Mouse (Mus musculus) kidney, embryonic 14.5 days (tissue): ENCODE measurements around the gene Fgfr4. TPM values are rescaled to one million over a fixed set of nuclear protein-coding genes. Genes with fewer than 3 reads are reported as not detected.
A peak's percentile ranks its signal among the peaks of the same experiment; 100 is the strongest.

Source experiments
- ATAC-seq: fragments of 200-750 bp; cut with Nextera tagmentation; 2 replicates; pipeline ENCODE4 v1.8.0; 2017; ENCODE audit warnings: moderate number of reproducible peaks, mild to moderate bottlenecking, moderate TSS enrichment, moderate library complexity; ENCODE audit not compliant: low FRiP score, low TSS enrichment
- H3K27ac ChIP-seq: fragments of 300-500 bp; sonication (generic); 2 replicates; pipeline ENCODE4 v1.5.1; 2014; ENCODE audit warnings: low read depth, mild to moderate bottlenecking, low read length, moderate library complexity, mixed read lengths
- H3K27me3 ChIP-seq: fragments of 300-500 bp; sonication (generic); 2 replicates; pipeline ENCODE4 v1.6.1; 2014; ENCODE audit warnings: mild to moderate bottlenecking, low read length; ENCODE audit not compliant: control insufficient read depth, insufficient read depth
- H3K36me3 ChIP-seq: fragments of 300-500 bp; sonication (generic); 2 replicates; pipeline ENCODE4 v1.6.1; 2014; ENCODE audit warnings: low read length, mixed read lengths; ENCODE audit not compliant: control insufficient read depth, insufficient read depth
- H3K4me1 ChIP-seq: fragments of 300-500 bp; sonication (generic); 2 replicates; pipeline ENCODE4 v1.6.1; 2014; ENCODE audit warnings: low read length, mixed read lengths; ENCODE audit not compliant: control insufficient read depth, insufficient read depth
- H3K4me2 ChIP-seq: fragments of 300-500 bp; sonication (generic); replicated peaks from 2 replicates; pipeline ENCODE4 v1.6.1; 2014; ENCODE audit warnings: low read depth, mild to moderate bottlenecking, low read length
- H3K4me3 ChIP-seq: fragments of 300-500 bp; sonication (generic); 2 replicates; pipeline ENCODE4 v1.5.1; 2014; ENCODE audit warnings: mild to moderate bottlenecking, low read length
- H3K9ac ChIP-seq: fragments of 300-500 bp; sonication (generic); 2 replicates; pipeline ENCODE4 v1.6.1; 2014; ENCODE audit warnings: low read depth, mild to moderate bottlenecking, low read length, moderate library complexity
- H3K9me3 ChIP-seq: fragments of 300-500 bp; sonication (generic); 2 replicates; pipeline ENCODE4 v1.6.1; 2016; ENCODE audit warnings: low read length; ENCODE audit not compliant: control insufficient read depth
- WGBS: fragments of 180-500 bp; shearing (Covaris S2); extraction: QIAGEN DNeasy Blood & Tissue Kit; methylation state at CpG from one replicate; pipeline ENCODE4 v1.1.7; 2014; 5-methylcytosine and 5-hydroxymethylcytosine counted together
- polyA plus RNA-seq: library from polyadenylated mRNA; unstranded; fragments of >200 nt; fragmentation: Nextera tagmentation; extraction: Ambion mirVana; gene quantifications from 2 replicates; pipeline ENCODE4 v1.2.1, GENCODE M21; 2014

The Fgfr4 gene
- polyA plus RNA-seq, 1 experiment from 2014 or later = 14.9 TPM

DNA sequence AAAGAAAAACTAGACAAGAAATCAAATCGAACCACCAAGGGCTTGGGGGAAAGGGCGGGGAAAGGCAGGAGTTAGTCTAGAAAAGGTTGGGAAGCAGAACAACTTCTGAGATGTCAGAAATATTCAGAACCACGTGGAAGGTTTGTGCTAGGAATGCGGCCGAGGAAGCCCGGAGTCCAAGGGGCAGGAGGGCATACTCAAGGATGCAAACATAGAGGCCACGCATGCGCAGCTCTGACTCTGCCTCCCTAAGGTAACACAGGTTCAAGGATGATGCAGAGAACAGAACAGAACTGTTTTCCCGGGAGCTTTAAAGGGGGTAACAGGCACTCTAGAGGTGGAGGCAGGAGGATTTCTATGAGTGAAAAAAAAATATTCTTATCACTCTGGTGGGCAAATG, 51.3 kb downstream of the Fgfr4 start:
- Histone ChIP-seq H3K27me3 (no peaks in the 10 kb centered on the region), H3K4me3 (no peak overlapping the region), H3K4me2 (no peak overlapping the region), H3K36me3 (no peaks in the 10 kb centered on the region), H3K9ac (no peak overlapping the region), H3K9me3 (no peaks in the 10 kb centered on the region), H3K27ac (no peak overlapping the region), H3K4me1 (no peaks in the 10 kb centered on the region)
- no peak for ATAC-seq
- WGBS = 74% methylated on average over 9 of the region's 9 CpGs

DNA sequence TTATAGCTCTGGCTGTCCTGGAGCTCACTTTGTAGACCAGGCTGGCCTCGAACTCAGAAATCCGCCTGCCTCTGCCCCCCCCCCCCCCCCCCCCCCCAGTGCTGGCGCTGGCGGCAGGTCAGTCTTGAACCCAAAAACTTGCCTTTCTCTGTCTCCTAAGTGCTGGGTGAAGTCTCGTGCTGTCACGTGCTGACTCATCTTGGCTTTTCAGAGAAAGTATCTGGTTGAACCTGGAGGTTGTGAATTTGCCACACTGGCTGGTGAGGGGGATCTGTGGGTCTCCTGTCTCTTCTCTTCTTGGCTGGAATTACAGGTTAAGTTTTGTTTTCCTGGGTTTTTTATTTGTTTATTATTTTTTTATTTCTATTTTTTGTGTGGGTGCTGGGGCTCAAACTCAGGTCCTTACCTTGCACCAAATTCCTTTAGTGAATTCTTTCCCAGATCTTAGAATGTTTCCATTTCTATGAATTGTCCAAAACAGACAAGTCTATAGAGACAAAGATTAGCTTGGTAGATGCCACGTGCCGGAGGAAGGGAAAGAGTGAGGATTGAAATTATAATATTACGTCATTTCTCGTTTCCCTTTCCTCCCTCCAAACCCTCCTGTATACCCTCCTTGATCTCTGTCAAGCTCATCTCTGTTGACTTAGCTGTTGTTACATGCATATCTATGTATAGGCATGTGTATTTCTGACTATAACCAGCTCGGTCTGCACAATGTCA, 52.4 kb downstream of the Fgfr4 start:
- Histone ChIP-seq H3K9ac (no peak overlapping the region), H3K36me3 (no peaks in the 10 kb centered on the region), H3K4me3 (no peak overlapping the region), H3K4me2 (no peak overlapping the region), H3K9me3 (no peaks in the 10 kb centered on the region), H3K27me3 (no peaks in the 10 kb centered on the region), H3K27ac (no peak overlapping the region), H3K4me1 (0 out of 2 replicates have a peak, but pooled peaks cover 2% of the 10 kb centered on the region)
- 84% methylated on average over 9 of the region's 11 CpGs for WGBS
- ATAC-seq = no peak

DNA sequence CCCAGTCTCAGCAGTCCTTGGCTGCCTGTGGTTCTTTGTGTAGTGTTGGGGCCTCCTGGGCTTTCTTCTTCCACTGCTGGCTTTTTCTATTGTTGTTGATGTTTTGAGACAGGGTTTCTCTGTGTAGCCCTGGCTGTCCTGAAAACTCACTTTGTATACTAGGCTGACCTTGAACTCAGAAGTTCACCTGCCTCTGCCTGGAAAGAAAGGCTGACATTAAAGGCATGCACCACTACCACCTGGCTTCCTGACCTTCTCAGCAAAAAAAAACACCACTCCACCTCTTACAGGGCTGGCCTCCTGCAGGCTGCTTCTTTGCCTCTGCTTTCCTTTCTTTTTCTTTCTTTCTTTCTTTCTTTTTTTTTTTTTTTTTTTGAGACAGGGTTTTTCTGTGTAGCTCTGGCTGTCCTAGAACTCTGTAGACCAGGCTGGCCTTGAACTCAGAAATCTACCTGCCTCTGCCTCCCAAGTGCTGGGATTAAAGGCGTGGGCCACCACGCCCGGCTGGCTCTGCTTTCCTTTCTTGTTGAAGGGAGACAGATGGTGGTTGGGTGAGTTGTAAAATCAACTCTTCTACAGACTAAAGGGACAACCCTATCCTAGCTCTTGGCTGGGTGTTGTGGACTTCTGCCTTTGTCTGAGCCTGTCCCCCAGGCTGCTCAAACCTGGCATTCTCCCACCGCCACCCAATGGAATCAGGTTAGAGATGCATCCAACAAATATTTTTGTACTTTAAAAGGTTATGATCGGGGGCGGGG, 53.2 kb downstream of the Fgfr4 start:
- no peaks in the 10 kb centered on the region for H3K9me3 ChIP-seq
- H3K27ac ChIP-seq = no peak overlapping the region
- H3K4me3 ChIP-seq = no peak overlapping the region
- WGBS = 88% methylated on average over 6 of the region's 6 CpGs
- no peak overlapping the region for H3K4me2 ChIP-seq
- ATAC-seq = no peak
- H3K36me3 ChIP-seq = no peaks in the 10 kb centered on the region
- no peaks in the 10 kb centered on the region for H3K27me3 ChIP-seq
- H3K4me1 ChIP-seq = peaks cover 4% of the 10 kb centered on the region; the same call in 1 of the 2 replicates
- no peak overlapping the region for H3K9ac ChIP-seq

DNA sequence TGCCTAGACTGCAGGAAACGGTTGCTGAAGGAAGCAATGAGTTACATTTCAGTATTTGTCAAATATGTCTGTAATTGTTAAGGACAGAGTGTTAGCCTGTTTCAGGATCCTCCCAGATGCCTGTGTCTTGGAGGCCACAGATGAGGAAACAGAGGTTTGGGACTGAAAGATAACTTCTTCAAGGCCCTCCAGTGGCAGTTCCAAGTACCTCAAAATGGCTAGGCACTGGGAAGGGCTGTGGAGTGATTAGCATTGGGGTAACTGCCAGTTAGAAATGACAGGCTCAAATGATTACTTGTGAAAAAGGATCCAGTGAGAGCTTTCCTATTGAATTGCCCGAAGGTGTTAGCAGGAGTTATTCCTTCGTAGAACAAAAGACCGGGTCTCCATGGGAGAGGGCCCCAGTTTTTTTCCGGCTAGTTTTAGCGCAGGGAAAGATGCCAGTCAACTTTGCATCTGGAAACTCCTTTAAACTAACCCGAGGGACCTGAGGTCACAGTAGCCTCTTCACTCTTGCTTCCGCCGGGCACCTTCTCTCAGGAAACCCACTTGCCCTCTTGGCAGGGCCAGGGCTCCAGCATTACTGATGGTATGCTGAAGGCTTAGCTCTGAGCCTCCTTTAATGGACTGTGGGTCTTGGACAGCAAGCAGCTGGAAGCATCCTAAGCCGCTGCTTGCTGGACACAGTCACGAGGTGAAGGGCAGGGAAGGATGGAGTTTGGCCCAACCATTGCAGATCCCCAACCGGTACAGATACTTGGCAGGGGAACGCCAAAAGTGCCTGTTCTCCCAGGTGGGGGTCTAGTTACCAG, 56.6 kb downstream of the Fgfr4 start:
- Histone ChIP-seq H3K9ac (no peak overlapping the region), H3K36me3 (peaks cover 8% of the 10 kb centered on the region; the same call in 1 of the 2 replicates), H3K27me3 (no peaks in the 10 kb centered on the region), H3K4me2 (no peak overlapping the region; the same call in 1 of the 2 replicates), H3K9me3 (no peaks in the 10 kb centered on the region), H3K27ac (no peak overlapping the region), H3K4me1 (peaks cover 18% of the 10 kb centered on the region), H3K4me3 (no peak overlapping the region)
- no peak for ATAC-seq
- WGBS = 70% methylated on average over 13 of the region's 13 CpGs

DNA sequence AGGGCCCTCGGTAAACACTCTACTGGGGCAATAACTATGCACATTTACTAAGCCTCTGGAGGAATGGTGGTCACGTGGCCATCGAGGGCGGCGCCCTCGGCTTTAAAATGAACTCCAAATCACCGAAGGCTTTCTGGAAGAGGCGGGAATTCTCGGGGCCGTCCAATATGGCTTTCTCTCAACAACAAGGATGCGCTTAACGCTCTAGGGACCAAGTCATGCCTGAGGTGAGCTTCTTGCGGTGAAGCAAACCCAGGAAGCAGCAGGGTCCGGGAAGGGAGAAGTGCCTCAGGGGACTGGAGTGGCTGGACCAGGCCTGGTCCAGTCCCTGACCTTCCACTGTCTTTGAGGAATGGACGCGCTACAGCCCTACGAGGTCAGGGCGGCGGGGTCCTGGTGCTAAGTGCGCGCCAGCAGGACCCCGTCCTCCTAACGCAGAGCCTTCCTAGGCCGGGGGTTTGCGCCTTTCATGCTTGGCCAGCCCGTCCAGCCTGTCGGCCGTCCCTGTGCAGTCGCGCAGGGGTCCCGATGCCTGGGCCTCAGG, 57.3 kb downstream of the Fgfr4 start, which contains the start of gene Nsd1:
Gene Nsd1 (plus strand): TSS at position 134 of the 544 bp plus-strand sequence.
- ATAC-seq = peak; percentile 20
- peak within 1 kb of the TSS; percentile 67 for H3K4me2 ChIP-seq
- H3K4me3 ChIP-seq = peak within 1 kb of the TSS; percentile 88
- WGBS = 23% methylated on average over 31 of the region's 31 CpGs
- H3K27me3 ChIP-seq = no peaks in the 10 kb centered on the region
- peaks cover 15% of the 10 kb centered on the region for H3K36me3 ChIP-seq
- peak within 1 kb of the TSS; percentile 97 for H3K9ac ChIP-seq
- H3K4me1 ChIP-seq = peaks cover 25% of the 10 kb centered on the region
- H3K27ac ChIP-seq = peak within 1 kb of the TSS; percentile 99
- H3K9me3 ChIP-seq = no peaks in the 10 kb centered on the region

DNA sequence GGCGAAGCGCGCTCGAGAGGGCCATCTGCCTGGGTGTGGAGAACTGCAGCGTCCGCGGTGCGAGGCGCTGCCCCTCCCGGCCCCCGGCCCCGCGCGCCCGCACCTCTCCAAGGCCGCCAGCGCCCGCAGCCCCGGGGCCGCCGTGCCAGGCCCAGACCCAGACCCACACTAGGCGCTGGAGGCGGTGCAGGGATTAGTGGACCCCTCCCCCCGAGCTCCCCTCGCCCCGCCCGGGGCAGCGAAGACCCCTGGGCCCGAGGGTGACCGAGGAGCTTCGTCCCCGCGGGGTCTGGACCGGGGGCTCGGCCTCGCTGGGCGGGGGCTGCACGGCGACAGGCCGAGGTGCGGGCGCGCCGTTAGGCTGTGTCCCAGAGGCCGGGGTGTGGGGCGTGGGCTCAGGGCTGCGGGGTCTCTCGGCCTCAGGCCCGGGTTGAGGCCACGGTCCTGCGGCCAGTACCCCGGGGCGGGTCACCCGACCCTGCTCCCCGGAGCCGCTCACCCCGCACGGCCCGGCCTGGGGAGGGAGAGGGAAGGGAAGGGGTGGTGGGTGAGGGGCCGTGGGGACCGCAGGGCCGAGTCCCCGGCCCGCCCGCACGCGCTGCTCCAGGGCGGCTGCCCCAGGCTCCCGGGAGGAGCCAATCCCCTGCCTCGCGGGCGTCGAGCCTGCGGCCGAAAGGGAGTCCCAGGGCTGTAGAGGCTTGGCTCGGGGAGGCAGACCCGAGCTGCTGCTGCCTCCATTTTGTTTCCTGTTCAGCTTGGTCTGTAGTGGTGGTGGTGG, 57.9 kb downstream of the Fgfr4 start:
- peak; percentile 48 for ATAC-seq
- Histone ChIP-seq H3K4me3 (peak overlapping the region; percentile 88), H3K9me3 (no peaks in the 10 kb centered on the region), H3K9ac (peak overlapping the region; percentile 97), H3K4me2 (peak overlapping the region; percentile 67), H3K36me3 (peaks cover 21% of the 10 kb centered on the region), H3K27me3 (no peaks in the 10 kb centered on the region), H3K27ac (peak overlapping the region; percentile 99), H3K4me1 (peaks cover 28% of the 10 kb centered on the region)
- under 1% methylated on average over 63 of the region's 77 CpGs for WGBS

DNA sequence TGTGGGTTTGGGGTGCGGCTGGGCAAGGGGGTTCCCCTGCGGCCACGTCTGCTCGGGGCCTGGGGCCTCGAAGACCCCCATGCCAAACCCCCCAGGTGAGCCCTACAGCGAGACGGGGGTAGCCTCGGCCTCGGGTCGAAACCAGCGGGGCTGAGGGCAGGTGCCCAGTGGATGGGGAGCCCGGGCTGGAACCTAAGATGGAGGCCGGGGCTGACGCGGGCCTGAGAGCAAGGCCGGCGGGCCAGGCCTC, 58.5 kb downstream of the Fgfr4 start:
- under 1% methylated on average over 17 of the region's 17 CpGs for WGBS
- Histone ChIP-seq H3K4me3 (peak overlapping the region; percentile 88), H3K4me2 (peak overlapping the region; percentile 67), H3K27ac (peak overlapping the region; percentile 99), H3K27me3 (no peaks in the 10 kb centered on the region), H3K4me1 (peaks cover 32% of the 10 kb centered on the region), H3K9me3 (no peaks in the 10 kb centered on the region), H3K9ac (peak overlapping the region; percentile 97), H3K36me3 (peaks cover 27% of the 10 kb centered on the region)
- ATAC-seq = peak; percentile 66

DNA sequence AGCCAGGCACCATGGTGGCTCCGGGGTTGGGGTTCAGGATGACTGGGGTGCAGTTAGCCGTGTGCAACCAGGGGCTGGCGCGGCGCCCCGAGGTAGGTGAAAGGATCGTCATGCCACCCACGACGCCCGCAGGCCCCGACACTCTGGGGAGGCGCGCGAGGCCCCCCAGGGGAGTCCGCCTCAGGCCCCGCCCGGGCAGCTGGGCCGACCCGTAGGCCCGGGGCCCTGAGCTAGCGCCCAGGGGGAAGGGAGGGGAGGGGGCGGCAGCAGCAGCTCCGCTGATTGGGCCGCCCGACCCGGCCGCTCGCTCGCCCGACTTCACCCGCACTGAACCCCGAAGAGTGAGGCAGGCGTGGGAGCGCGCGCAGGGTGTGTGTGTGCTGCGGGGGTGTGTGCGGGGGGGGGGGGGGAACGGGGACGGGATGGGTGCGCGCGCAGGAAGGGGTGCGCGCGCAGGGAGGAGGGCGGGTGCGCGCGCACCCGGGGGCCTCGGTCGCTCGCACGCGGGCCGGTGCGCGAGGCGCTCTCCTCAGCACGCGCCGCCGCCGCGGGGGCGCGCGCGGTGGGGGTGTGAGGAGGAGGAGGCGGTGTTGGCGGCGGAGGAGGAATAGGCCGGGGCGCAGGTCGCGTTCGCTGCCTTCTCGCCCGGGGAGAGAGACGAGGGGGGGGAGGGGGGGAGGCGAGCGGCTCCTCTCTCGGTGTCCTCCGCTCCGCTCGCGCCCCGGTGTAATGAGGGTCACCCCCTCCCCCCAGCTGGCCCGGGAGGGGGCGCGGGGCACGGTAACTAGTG, 59.0 kb downstream of the Fgfr4 start:
- Histone ChIP-seq H3K4me2 (peak overlapping the region; percentile 67), H3K9ac (peak overlapping the region; percentile 97), H3K4me1 (peaks cover 36% of the 10 kb centered on the region), H3K9me3 (no peaks in the 10 kb centered on the region), H3K36me3 (peaks cover 32% of the 10 kb centered on the region), H3K27me3 (no peaks in the 10 kb centered on the region), H3K27ac (peak overlapping the region; percentile 99), H3K4me3 (peak overlapping the region; percentile 88)
- WGBS = 1% methylated on average over 28 of the region's 93 CpGs
- ATAC-seq = peak; percentile 81
